Comparison of ENCODE assay signal across 9 mouse cellular contexts in the genomic region with DNA sequence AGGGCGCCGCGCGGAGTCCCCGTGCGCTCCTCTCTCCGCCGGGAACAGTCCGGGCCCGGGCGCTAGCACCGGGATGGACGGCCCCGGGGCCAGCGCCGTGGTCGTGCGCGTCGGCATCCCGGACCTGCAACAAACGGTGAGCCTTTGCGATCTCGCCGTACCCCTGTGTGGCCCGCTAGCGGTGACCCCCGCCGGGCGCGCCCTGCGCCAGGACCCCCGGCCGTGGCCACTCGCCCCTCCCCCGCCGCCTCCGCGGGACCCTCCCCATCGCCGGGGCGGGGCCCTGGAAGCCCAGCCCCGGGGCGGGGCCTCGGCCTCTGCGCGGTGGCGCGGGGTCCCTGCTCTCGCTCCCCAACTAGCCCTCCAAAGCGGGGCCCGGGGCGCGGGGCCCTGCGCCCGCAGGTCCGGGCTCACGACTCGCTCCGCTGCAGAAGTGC. TPM values are rescaled to one million over a fixed set of nuclear protein-coding genes. Genes with fewer than 3 reads are reported as not detected.
DNase-seq lines count a peak whose midpoint lies in the region; ATAC-seq and TF ChIP-seq lines count a peak whose summit lies in the region.
"Had no signal": no experiment of that assay in that cellular context is flagged by ENCODE, and none has a peak within 500 bp of the region (broad histone marks: within the 10 kb centered on the region; RNA-seq: fewer than 3 reads in every experiment).

No protein-coding gene starts in this region.

- under 1% methylated on average over 44 of the region's 60 CpGs for WGBS in heart, embryonic 15.5 days
- under 1% methylated on average over 49 of the region's 60 CpGs for WGBS in midbrain, embryonic 13.5 days

- H3K9me3 ChIP-seq in heart, embryonic 15.5 days (replicated peaks) = no peaks in the 10 kb centered on the region
- no peaks in the 10 kb centered on the region for H3K9me3 ChIP-seq in midbrain, embryonic 13.5 days

- TF ChIP-seq POLR2A in testis, adult 2 months (IDR thresholded peaks at IDR 0.05; ENCODE audit: control insufficient read depth, low read depth, low read length) = no peak

- TF ChIP-seq CTCF in testis, adult 2 months (IDR thresholded peaks at IDR 0.05; ENCODE audit: control insufficient read depth, insufficient read depth, insufficient replicate concordance, low read depth, low read length) = no peak

- H3K27me3 ChIP-seq in testis, adult 2 months (ENCODE audit: control insufficient read depth, insufficient read depth, low read length) = no peaks in the 10 kb centered on the region; the same call in 1 of the 2 replicates
- H3K27me3 ChIP-seq in heart, embryonic 15.5 days = peaks cover 51% of the 10 kb centered on the region
- H3K27me3 ChIP-seq in midbrain, embryonic 13.5 days = peaks cover 24% of the 10 kb centered on the region

- DNase-seq in testis, postnatal 14 days (ENCODE audit: low spot score) = no peak
- DNase-seq in embryo, embryonic 10 days (ENCODE audit: low spot score) = peak; percentile 60
- peak; percentile 72 to 73 for DNase-seq in layer of hippocampus, postnatal 14 days (ENCODE audit: low spot score in 2 of 2)
- DNase-seq in thymus, postnatal 0 days (ENCODE audit: low spot score) = peak; percentile 35
- DNase-seq in urinary bladder, postnatal 10 days (ENCODE audit: low spot score) = no peak

- peak overlapping the region; percentile 54 for H3K4me3 ChIP-seq in testis, adult 2 months (ENCODE audit: control insufficient read depth, low read depth, low read length)
- H3K4me3 ChIP-seq in heart, embryonic 15.5 days = peak overlapping the region; percentile 78
- H3K4me3 ChIP-seq in midbrain, embryonic 13.5 days (replicated peaks) = peak overlapping the region; percentile 58

- peaks cover 12% of the 10 kb centered on the region for H3K4me1 ChIP-seq in testis, adult 2 months (ENCODE audit: control insufficient read depth, insufficient read depth, low read length)
- H3K4me1 ChIP-seq in heart, embryonic 15.5 days (replicated peaks) = peaks cover 28% of the 10 kb centered on the region
- peaks cover 42% of the 10 kb centered on the region for H3K4me1 ChIP-seq in midbrain, embryonic 13.5 days (replicated peaks)

- no peak overlapping the region for H3K27ac ChIP-seq in testis, adult 2 months (ENCODE audit: control insufficient read depth, insufficient read depth, low read depth, low read length)
- H3K27ac ChIP-seq in heart, embryonic 15.5 days = peak overlapping the region; percentile 78
- peak overlapping the region; percentile 83 for H3K27ac ChIP-seq in midbrain, embryonic 13.5 days

- ATAC-seq in heart, embryonic 15.5 days (replicated peaks; ENCODE audit: insufficient number of reproducible peaks, insufficient read depth, low FRiP score, low read depth) = peak; percentile 42
- ATAC-seq in midbrain, embryonic 13.5 days = peak; percentile 70

- H3K4me2 ChIP-seq in heart, embryonic 15.5 days = peak overlapping the region; percentile 89
- H3K4me2 ChIP-seq in midbrain, embryonic 13.5 days (replicated peaks) = peak overlapping the region; percentile 90

- H3K9ac ChIP-seq in heart, embryonic 15.5 days = peak overlapping the region; percentile 61
- peak overlapping the region; percentile 84 for H3K9ac ChIP-seq in midbrain, embryonic 13.5 days (replicated peaks)

- H3K36me3 ChIP-seq in testis, adult 2 months (ENCODE audit: control insufficient read depth, insufficient read depth, low read length) = no peaks in the 10 kb centered on the region
- no peaks in the 10 kb centered on the region for H3K36me3 ChIP-seq in heart, embryonic 15.5 days
- H3K36me3 ChIP-seq in midbrain, embryonic 13.5 days = peaks cover 9% of the 10 kb centered on the region; the same call in 1 of the 2 replicates

RNA-seq across cellular contexts. Expression of a gene that starts 0.4 kb away (rescaled TPM):
- 1.1 and 1.8 TPM in 2 replicates for polyA plus RNA-seq in testis, adult 2 months (2012; rRNA removed)
- polyA plus RNA-seq in heart, embryonic 15.5 days (2015; fragmentation: Nextera tagmentation; extraction: Ambion mirVana) = 1.4 and 2.1 TPM in 2 replicates
- total RNA-seq in layer of hippocampus, postnatal 14 days (2021) = 100 to 1,000 TPM; 271 to 274 TPM
- 13.3 and 14.8 TPM in 2 replicates for polyA plus RNA-seq in midbrain, embryonic 13.5 days (2015; fragmentation: Nextera tagmentation; extraction: Ambion mirVana)
- 0.23 and 0.39 TPM in 2 replicates for polyA plus RNA-seq in thymus, postnatal 0 days (2015; fragmentation: Nextera tagmentation; extraction: Ambion mirVana)

RNA-seq across cellular contexts. Expression of a gene that starts 22.6 kb away (rescaled TPM):
- polyA plus RNA-seq in testis, adult 2 months (2012; rRNA removed) = 221 and 236 TPM in 2 replicates
- polyA plus RNA-seq in heart, embryonic 15.5 days (2015; fragmentation: Nextera tagmentation; extraction: Ambion mirVana) = 16.3 and 19.9 TPM in 2 replicates
- 10 to 100 TPM; 29.1 to 31.5 TPM for total RNA-seq in layer of hippocampus, postnatal 14 days (2021)
- 16.7 and 17.6 TPM in 2 replicates for polyA plus RNA-seq in midbrain, embryonic 13.5 days (2015; fragmentation: Nextera tagmentation; extraction: Ambion mirVana)
- polyA plus RNA-seq in thymus, postnatal 0 days (2015; fragmentation: Nextera tagmentation; extraction: Ambion mirVana) = 9.0 and 9.4 TPM in 2 replicates

RNA-seq across cellular contexts. Expression of a gene that starts 46.1 kb away (rescaled TPM):
- 31.9 and 34.3 TPM in 2 replicates for polyA plus RNA-seq in testis, adult 2 months (2012; rRNA removed)
- 0.16 and 1.3 TPM in 2 replicates for polyA plus RNA-seq in heart, embryonic 15.5 days (2015; fragmentation: Nextera tagmentation; extraction: Ambion mirVana)
- total RNA-seq in layer of hippocampus, postnatal 14 days (2021) = 100 to 1,000 TPM; 195 to 198 TPM
- 72.9 and 75.9 TPM in 2 replicates for polyA plus RNA-seq in midbrain, embryonic 13.5 days (2015; fragmentation: Nextera tagmentation; extraction: Ambion mirVana)
- polyA plus RNA-seq in thymus, postnatal 0 days (2015; fragmentation: Nextera tagmentation; extraction: Ambion mirVana) = 0.08 TPM in 1 of 2 replicates, not detected in the other
- total RNA-seq: common myeloid progenitor, adult 5-6 weeks had no signal

Comparison
In these comparisons a context has a peak if more than half of its experiments do, and no peak if none do; other contexts are left out.
1. DNase-seq: peak in embryo, embryonic 10 days (single experiment), layer of hippocampus, postnatal 14 days (2 of 2) and thymus, postnatal 0 days (single experiment); none in testis, postnatal 14 days (single experiment) and urinary bladder, postnatal 10 days (single experiment).
2. RNA of a gene that starts 22.6 kb away (polyA plus RNA-seq): 221 to 236 TPM in testis, adult 2 months; 16.7 to 17.6 TPM in midbrain, embryonic 13.5 days, 16.3 to 19.9 TPM in heart, embryonic 15.5 days and 9.0 to 9.4 TPM in thymus, postnatal 0 days; every median in the first group is over 10 times any median in the second.
3. RNA of a gene that starts 46.1 kb away (polyA plus RNA-seq): 72.9 to 75.9 TPM in midbrain, embryonic 13.5 days and 31.9 to 34.3 TPM in testis, adult 2 months; 0.16 to 1.3 TPM in heart, embryonic 15.5 days and 0.08 TPM in thymus, postnatal 0 days; every median in the first group is over 10 times any median in the second.
4. Peak in every context shown above with its lines, with median percentiles within 50 percentile points of each other: H3K4me3 ChIP-seq.